Mouse (Mus musculus) erythroblast, embryonic 14.5 days (primary cell): Measurements from ENCODE around the gene Drg1.

ENCODE experiments used
- GATA1 ChIP-seq: IDR thresholded peaks from 2 replicates; pipeline ENCODE4 v1.6.1; 2012; ENCODE audit warnings: low read length, inconsistent platforms, mixed read lengths
- TAL1 ChIP-seq: IDR thresholded peaks from 3 replicates; pipeline ENCODE4 v1.6.1; 2012; ENCODE audit warnings: low read length, inconsistent platforms, mixed read lengths

GRCm38 (mm10) chr11:3298813-3299185 lies 32.6 kb upstream of the Drg1 start:
- TF ChIP-seq GATA1, result no peak
- no peak for TF ChIP-seq TAL1
